Mouse (Mus musculus) spleen, adult 2 months (tissue): ENCODE results near the gene Fbxo8.

Experiments used
- CTCF ChIP-seq: fragments of 200-500 bp; IDR thresholded peaks from 2 replicates; pipeline ENCODE4 v1.5.1; 2011; ENCODE audit warnings: mild to moderate bottlenecking, inconsistent platforms; ENCODE audit not compliant: insufficient read depth, insufficient read length, insufficient replicate concordance; ENCODE audit errors: extremely low read depth
- POLR2A ChIP-seq: fragments of 200-500 bp; IDR thresholded peaks from 2 replicates; pipeline ENCODE4 v1.6.1; 2011; ENCODE audit warnings: low read depth, low read length, inconsistent platforms

DNA sequence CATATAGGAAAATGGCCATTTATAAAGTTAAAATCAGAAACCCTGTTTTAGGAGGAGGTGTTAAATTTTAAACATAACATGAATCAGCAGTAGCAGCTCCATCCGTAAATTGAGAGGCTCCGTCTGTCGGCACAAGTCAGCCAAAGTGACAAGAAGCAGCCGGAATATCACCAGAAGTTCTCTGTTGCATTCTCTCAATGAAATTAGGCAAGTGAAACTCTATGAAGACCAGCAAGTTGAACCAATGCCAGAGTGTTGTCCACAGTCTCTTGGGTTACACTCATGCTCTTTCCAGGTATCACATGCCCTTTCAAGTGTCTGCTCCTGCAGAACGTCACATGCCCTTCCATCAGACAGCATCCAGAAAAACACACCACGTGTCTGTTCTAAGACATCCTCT, 60.8 kb downstream of the Fbxo8 start:
- TF ChIP-seq POLR2A (no peak), CTCF (no peak)
